Mouse (Mus musculus) thymus, adult 2 months (tissue): Measurements from ENCODE around the gene Mn1.

Experiments used
- CTCF ChIP-seq: fragments of 200-500 bp; IDR thresholded peaks from 2 replicates; pipeline ENCODE4 v1.5.1; 2012; ENCODE audit warnings: mild to moderate bottlenecking, control low read depth, low read length, moderate library complexity, borderline replicate concordance; ENCODE audit not compliant: control insufficient read depth, poor library complexity, insufficient read depth; ENCODE audit errors: extremely low read depth
- POLR2A ChIP-seq: fragments of 200-500 bp; IDR thresholded peaks from 2 replicates; pipeline ENCODE4 v1.6.1; 2012; ENCODE audit warnings: mild to moderate bottlenecking, low read length, control low read depth, moderate library complexity; ENCODE audit not compliant: control insufficient read depth, poor library complexity, insufficient read depth; ENCODE audit errors: extremely low read depth

- TF ChIP-seq CTCF (no peak), POLR2A (no peak)
Measured at GRCm38 (mm10) chr5:111442151-111442871, 25.1 kb downstream of the Mn1 start.
